9 mouse cellular contexts compared by ENCODE assay signal in the genomic region with DNA sequence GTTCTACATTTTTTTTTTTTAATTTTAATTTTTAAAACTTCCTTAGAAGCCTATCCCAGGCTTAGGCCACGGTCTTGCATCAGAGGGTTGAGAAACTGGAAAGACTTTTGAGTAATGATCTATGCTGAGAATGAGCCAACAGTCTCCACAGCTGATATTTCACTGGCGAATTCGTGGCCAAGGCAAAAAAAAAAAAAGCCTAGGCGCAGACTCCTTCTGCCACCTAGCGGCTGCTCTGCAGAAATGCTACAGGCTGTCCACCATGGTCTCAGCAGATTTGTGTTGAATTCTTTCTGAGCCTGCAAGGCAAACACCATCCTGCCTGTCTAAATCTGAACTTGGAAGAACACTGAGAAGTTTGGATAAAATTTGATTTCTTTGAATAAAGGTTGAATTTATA.
DNase-seq lines count a peak whose midpoint lies in the region; ATAC-seq and TF ChIP-seq lines count a peak whose summit lies in the region.
"Had no signal": no experiment of that assay in that cellular context is flagged by ENCODE, and none has a peak within 500 bp of the region (broad histone marks: within the 10 kb centered on the region; RNA-seq: fewer than 3 reads in every experiment).

No protein-coding gene starts in this region.

- ATAC-seq in midbrain, embryonic 14.5 days (ENCODE audit: low FRiP score, low TSS enrichment): peak; percentile 43; the same call in 1 of the 2 replicates

- WGBS in midbrain, embryonic 14.5 days: 1% methylated on average over 5 of the region's 5 CpGs

- H3K4me2 ChIP-seq in midbrain, embryonic 14.5 days (ENCODE audit: low read length): no peak overlapping the region
- H3K4me2 ChIP-seq: embryonic facial prominence, embryonic 15.5 days had no signal

- H3K4me3 ChIP-seq in ES-E14 (ENCODE audit: insufficient read depth in 1 of 2, low read depth in 1 of 2, low read length in 2 of 2, poor library complexity in 1 of 2, severe bottlenecking in 1 of 2): no peak overlapping the region
- no peak overlapping the region for H3K4me3 ChIP-seq in midbrain, embryonic 14.5 days (replicated peaks; ENCODE audit: low read depth, low read length)
- H3K4me3 ChIP-seq in testis, adult 2 months (ENCODE audit: control insufficient read depth, low read depth, low read length): no peak overlapping the region
- H3K4me3 ChIP-seq: embryonic facial prominence, embryonic 15.5 days had no signal

- no peaks in the 10 kb centered on the region for H3K9me3 ChIP-seq in ES-E14 (ENCODE audit: control insufficient read depth, insufficient read depth, low read depth, low read length)
- no peaks in the 10 kb centered on the region for H3K9me3 ChIP-seq in midbrain, embryonic 14.5 days (ENCODE audit: control insufficient read depth, low read length)
- H3K9me3 ChIP-seq: embryonic facial prominence, embryonic 15.5 days had no signal

- H3K9ac ChIP-seq in ES-E14 (ENCODE audit: insufficient read depth, low read depth, low read length, poor library complexity, severe bottlenecking): no peak overlapping the region
- H3K9ac ChIP-seq in midbrain, embryonic 14.5 days (replicated peaks; ENCODE audit: low read length): no peak overlapping the region
- H3K9ac ChIP-seq: embryonic facial prominence, embryonic 15.5 days had no signal

- no peaks in the 10 kb centered on the region for H3K4me1 ChIP-seq in ES-E14 (ENCODE audit: control insufficient read depth in 2 of 2, insufficient read depth in 2 of 2, low read length in 2 of 2, poor library complexity in 1 of 2)
- no peaks in the 10 kb centered on the region for H3K4me1 ChIP-seq in midbrain, embryonic 14.5 days (ENCODE audit: control insufficient read depth, insufficient read depth, low read length)
- no peaks in the 10 kb centered on the region for H3K4me1 ChIP-seq in testis, adult 2 months (ENCODE audit: control insufficient read depth, insufficient read depth, low read length)

- TF ChIP-seq POLR2A in testis, adult 2 months (IDR thresholded peaks at IDR 0.05; ENCODE audit: control insufficient read depth, low read depth, low read length): no peak

- H3K36me3 ChIP-seq in ES-E14 (ENCODE audit: control insufficient read depth, insufficient read depth, low read length, poor library complexity, severe bottlenecking): no peaks in the 10 kb centered on the region
- no peaks in the 10 kb centered on the region for H3K36me3 ChIP-seq in midbrain, embryonic 14.5 days (ENCODE audit: control insufficient read depth, insufficient read depth, low read length)
- no peaks in the 10 kb centered on the region for H3K36me3 ChIP-seq in testis, adult 2 months (ENCODE audit: control insufficient read depth, insufficient read depth, low read length)
- H3K36me3 ChIP-seq: embryonic facial prominence, embryonic 15.5 days had no signal

- H3K27me3 ChIP-seq in midbrain, embryonic 14.5 days (ENCODE audit: control insufficient read depth, insufficient read depth, low read length): no peaks in the 10 kb centered on the region
- no peaks in the 10 kb centered on the region for H3K27me3 ChIP-seq in testis, adult 2 months (ENCODE audit: control insufficient read depth, insufficient read depth, low read length)
- H3K27me3 ChIP-seq: embryonic facial prominence, embryonic 15.5 days had no signal

- H3K27ac ChIP-seq in ES-E14 (ENCODE audit: insufficient read depth, low read depth, low read length, poor library complexity, severe bottlenecking): no peak overlapping the region
- no peak overlapping the region for H3K27ac ChIP-seq in midbrain, embryonic 14.5 days (replicated peaks; ENCODE audit: low read depth, low read length)
- no peak overlapping the region for H3K27ac ChIP-seq in testis, adult 2 months (ENCODE audit: control insufficient read depth, insufficient read depth, low read depth, low read length)
- H3K27ac ChIP-seq: embryonic facial prominence, embryonic 15.5 days had no signal

- peak; percentile 42 to 51 for DNase-seq in layer of hippocampus, postnatal 10 days (ENCODE audit: low spot score in 2 of 2)
- DNase-seq in layer of hippocampus, adult 8-10 months (ENCODE audit: low spot score in 2 of 2): no peak
- no peak for DNase-seq in ES-E14 (ENCODE audit: low read depth, low spot score)
- peak; percentile 67 to 74 for DNase-seq in cerebellum, postnatal 10 days
- DNase-seq in gastrocnemius, postnatal 25 days: peak; percentile 54
- DNase-seq in kidney, postnatal 36 days: peak; percentile 42 to 52
- peak; percentile 89 for DNase-seq in midbrain, embryonic 14.5 days

- TF ChIP-seq CTCF in testis, adult 2 months (IDR thresholded peaks at IDR 0.05; ENCODE audit: control insufficient read depth, insufficient read depth, insufficient replicate concordance, low read depth, low read length): peak; percentile 35; the same call in 1 of the 2 replicates

- in situ Hi-C loops in ES-E14 (cut with MboI; ENCODE audit: low sequenced_read_pairs in 2 of 2, unreplicated experiment in 2 of 2): loop anchor here (10.0 to 25.0 kb wide), 2 partner anchors 580 to 588 kb away; no protein-coding TSS in a partner anchor

TF ChIP-seq in ES-E14, 5 proteins besides CTCF, POLR2A, EP300 and RAD21:
- TF ChIP-seq CHD2 (IDR thresholded peaks at IDR 0.05; ENCODE audit: low read depth, low read length): no peak
- no peak for TF ChIP-seq MAFK (IDR thresholded peaks at IDR 0.05; ENCODE audit: insufficient read depth, low read depth, low read length)
- TF ChIP-seq ZC3H11A (IDR thresholded peaks at IDR 0.05; ENCODE audit: borderline replicate concordance, low read depth, low read length): peak; percentile 67; the same call in 1 of the 2 replicates
- TF ChIP-seq ZNF384 (IDR thresholded peaks at IDR 0.05; ENCODE audit: low read depth, low read length): peak; percentile 99
- TF ChIP-seq HCFC1 (IDR thresholded peaks at IDR 0.05; ENCODE audit: borderline replicate concordance, insufficient read depth, low read length): no peak

Comparison
In these comparisons a context has a peak if more than half of its experiments do, and no peak if none do; other contexts are left out.
1. DNase-seq: peak in layer of hippocampus, postnatal 10 days (2 of 2), cerebellum, postnatal 10 days (2 of 2), gastrocnemius, postnatal 25 days (single experiment), kidney, postnatal 36 days (2 of 2) and midbrain, embryonic 14.5 days (single experiment); none in layer of hippocampus, adult 8-10 months (0 of 2) and ES-E14 (single experiment).